Mouse (Mus musculus) olfactory bulb, adult 2 months (tissue): ENCODE measurements around the gene Afmid.

Experiments
- CTCF ChIP-seq: fragments of 200-500 bp; IDR thresholded peaks from 2 replicates; pipeline ENCODE4 v1.5.1; 2012; ENCODE audit warnings: low read depth, mild to moderate bottlenecking, low read length, moderate library complexity; ENCODE audit not compliant: insufficient read depth
- POLR2A ChIP-seq: fragments of 200-500 bp; IDR thresholded peaks from 2 replicates; pipeline ENCODE4 v1.6.1; 2012; ENCODE audit warnings: mild to moderate bottlenecking, low read depth, low read length, moderate library complexity; ENCODE audit not compliant: insufficient read depth

DNA sequence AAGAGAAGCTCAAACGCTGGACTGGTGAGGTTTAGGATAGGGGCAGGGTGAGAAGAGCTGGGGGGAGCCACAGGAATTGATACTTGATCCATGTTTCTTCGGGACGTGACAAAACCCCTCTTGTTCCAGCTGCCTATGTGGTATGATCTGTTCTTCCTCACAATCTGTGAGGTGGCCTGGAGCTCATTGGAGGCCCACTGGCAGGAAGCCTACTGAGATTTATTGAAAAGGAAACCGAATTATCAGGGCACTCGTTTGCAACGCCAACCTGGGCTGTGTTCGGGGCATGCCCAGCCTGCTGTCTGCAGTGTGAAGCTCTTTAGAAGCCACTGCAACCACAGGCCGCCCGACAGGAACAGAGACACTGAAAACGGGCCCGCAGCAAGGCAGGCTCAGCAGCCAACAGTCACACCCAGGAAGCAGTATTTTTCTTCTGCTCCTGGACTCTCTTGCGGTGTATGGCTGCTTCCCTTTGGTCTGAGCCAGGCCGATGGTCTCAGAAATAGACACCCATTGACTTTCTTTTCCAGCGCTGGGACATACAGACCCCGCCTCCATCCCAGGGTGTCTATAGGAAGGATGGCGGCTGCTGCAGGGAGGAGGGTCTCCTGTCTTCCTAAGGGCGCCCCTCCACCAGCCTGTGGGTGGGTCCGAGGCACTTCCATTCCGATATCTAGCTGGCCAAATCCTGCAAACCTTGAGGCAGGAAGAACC, 22.7 kb downstream of the Afmid start:
- no peak for TF ChIP-seq CTCF
- TF ChIP-seq POLR2A, result no peak
